Mouse (Mus musculus): ENCODE measurements around the gene Sh3d19.

The Sh3d19 gene

GRCm38 (mm10) chr3:85970742-85971598 lies at the start of gene Sh3d19:
TSS of gene Sh3d19 (plus strand) at chr3:85971109.
- DNase-seq (ENCODE audit: extremely low spot score, low spot score) = peak; percentile 82

DNA sequence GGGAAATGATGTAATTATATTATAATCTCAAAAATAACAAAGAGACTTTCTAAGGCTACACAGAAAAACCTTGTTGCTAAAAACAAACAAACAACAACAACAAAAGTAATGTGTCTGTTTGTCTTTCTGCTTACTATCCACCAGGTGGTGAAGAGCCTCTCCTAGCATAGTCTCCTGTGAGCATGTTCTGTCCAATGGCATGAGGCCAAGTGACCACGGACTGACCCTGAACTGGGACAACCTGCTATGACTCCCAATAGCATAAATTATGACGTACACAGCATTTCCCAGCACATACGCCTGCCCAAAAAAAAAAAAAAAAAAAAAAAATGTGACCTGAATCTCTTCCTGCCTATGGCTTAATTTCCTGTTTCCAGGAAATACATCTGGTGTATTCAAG lies 48.6 kb upstream of the Sh3d19 start:
- DNase-seq (ENCODE audit: extremely low spot score, low spot score) = no peak

DNA sequence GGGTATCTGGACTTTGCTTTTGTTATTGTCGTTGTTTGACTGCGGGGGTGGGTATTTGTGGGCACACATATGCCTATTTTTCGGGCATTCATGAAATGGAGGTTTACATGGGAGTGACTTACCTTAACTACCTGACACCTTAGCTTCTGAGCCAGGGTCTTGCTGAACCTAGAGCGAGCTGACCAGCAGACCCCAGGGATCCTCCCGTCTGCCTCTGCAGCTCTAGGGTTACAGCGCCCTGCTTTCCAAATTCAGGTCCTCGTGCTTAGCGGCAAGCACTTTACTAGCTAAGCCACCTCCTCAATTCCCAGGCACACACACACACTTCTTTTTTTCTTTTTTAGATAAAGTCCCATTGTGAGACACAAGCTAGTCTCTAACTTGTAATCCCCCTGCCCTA lies 47.6 kb upstream of the Sh3d19 start:
- no peak for DNase-seq (ENCODE audit: extremely low spot score, low spot score)

GRCm38 (mm10) chr3:85923954-85924945 lies 46.7 kb upstream of the Sh3d19 start:
- DNase-seq (ENCODE audit: extremely low spot score, low spot score) = peak; percentile 80

DNA sequence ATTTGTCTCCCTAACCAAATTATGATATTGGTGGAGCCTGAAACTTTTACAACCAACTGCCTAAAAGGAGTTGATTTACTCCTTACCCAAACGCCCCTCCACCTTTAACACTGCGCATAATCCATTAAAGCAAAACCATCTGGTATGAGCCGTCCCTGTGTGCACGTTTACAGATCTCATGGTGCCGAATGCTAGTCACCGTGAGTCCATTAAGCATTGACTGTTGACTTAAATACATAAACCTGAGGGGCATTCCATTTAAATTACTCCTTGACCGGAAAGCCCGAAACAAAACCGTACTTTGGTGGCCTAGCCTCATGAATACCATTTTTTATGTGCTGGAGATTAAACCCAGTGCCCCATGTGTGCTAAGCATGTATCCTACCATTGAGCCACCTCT lies 43.6 kb upstream of the Sh3d19 start:
- no peak for DNase-seq (ENCODE audit: extremely low spot score, low spot score)

DNA sequence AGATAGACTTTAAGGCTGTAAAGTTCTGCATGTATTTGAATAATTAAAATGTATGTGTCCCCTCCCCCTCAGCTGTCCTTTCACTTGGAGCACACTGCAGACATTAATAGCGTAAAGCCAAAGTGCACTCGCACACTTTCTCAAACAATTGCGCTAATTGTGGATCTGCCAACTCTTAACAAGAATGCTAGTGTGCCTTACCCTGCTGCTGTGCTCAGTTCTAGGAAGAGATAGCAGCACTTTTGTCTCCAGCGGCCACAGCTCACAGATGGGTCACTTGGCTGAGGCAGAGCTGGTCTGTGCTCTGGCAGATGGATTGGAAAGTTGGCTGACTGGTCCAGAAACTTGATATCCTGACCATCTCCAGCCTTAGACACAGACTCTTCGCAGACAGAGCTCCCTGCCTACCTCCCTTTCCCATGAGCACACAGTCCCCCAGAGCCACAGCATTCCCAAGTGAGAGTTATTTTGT lies 42.7 kb upstream of the Sh3d19 start:
- DNase-seq (ENCODE audit: extremely low spot score, low spot score) = no peak

- no peak for DNase-seq (ENCODE audit: extremely low spot score, low spot score)
Measured at GRCm38 (mm10) chr3:85929711-85930110, 41.2 kb upstream of the Sh3d19 start.

- DNase-seq (ENCODE audit: extremely low spot score, low spot score) = no peak
Measured at GRCm38 (mm10) chr3:85930671-85931255, 40.1 kb upstream of the Sh3d19 start.

DNA sequence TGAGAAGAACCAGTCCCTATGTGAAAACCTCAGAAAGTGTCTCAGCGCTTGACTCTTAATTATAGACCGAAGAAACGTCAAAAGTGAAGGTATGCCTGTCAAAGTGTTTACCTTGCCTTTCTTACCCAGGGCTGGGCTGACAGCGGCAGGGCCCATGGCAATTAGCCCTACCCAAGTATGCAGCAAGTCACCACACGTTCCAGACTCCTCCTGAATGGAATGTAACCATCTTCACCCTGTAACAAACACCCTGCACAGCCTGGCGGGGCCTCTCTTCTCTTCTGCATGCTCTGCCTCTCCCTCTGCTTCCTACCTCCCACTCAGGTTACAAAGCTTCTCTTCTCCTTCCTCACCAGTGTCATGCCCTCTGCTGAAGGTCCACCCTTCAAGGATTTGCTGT lies 39.0 kb upstream of the Sh3d19 start:
- no peak for DNase-seq (ENCODE audit: extremely low spot score, low spot score)

GRCm38 (mm10) chr3:85933586-85933985 lies 37.3 kb upstream of the Sh3d19 start:
- no peak for DNase-seq (ENCODE audit: extremely low spot score, low spot score)

DNA sequence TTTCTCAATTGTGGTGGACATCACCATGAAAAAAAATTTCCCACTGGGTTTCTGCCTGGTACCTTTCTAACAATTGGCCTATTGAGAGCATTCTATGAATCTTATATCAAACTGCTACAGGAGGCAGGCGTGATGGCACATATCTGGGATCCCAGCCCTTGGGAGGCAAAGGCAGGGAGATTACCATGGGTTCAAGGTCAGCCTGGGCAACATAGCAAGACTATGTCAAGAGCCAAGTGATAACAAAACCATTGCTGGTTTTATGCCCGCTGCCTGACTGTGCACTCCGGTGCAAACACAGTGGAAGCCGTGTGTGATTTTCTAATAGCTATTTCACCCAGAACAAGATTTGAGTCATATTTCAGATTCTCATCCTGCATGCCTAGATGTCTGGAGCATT lies 20.0 kb upstream of the Sh3d19 start:
- DNase-seq (ENCODE audit: extremely low spot score, low spot score) = no peak

DNA sequence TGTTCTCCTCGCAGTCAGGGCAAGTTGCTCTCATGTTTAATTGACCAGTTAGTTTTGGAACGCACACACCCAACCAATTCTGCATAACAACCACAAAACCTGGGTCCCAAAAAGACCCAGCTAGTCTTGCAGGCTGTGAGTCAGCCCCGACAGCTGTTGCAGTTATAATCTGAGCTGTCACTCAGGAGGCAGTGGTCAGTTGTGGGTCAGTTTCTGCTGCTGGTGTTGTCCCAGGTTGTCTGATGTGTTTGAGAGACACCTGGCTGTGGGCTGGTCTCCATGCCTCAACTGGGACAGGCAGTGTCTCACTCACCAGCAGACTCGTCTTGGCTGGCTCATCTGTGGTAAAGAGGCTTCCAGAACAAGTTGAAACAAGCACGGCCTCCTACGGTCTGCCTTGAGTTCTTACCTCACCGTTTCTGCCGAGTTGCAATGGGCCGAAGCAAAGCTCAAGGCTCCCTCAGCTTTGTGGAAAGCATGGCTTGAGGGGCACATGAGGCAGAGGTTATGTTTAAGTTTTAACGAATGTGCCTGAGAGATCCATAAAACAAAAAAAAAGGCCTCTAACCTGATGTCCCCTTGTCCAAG lies 18.1 kb upstream of the Sh3d19 start:
- no peak for DNase-seq (ENCODE audit: extremely low spot score, low spot score)

DNA sequence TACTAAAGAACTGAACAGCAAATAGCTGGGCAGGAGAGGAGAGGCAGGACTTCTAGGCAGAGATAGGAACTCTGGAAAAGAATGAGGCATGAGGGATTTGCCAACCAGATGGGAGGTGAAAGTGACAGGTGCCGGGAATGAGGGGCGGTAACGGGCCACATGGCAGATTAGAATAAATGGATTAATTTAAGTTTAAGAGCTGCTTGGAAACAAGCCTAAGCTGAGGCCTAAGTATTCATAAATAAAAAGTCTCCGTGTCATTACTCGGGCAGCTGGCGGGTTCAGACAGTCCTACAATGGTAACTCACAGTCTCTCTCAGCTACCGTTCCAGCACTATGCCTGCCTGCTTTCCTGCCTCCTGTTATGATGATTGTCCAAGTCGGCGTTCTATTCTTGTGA lies 15.6 kb upstream of the Sh3d19 start:
- DNase-seq (ENCODE audit: extremely low spot score, low spot score) = no peak

DNA sequence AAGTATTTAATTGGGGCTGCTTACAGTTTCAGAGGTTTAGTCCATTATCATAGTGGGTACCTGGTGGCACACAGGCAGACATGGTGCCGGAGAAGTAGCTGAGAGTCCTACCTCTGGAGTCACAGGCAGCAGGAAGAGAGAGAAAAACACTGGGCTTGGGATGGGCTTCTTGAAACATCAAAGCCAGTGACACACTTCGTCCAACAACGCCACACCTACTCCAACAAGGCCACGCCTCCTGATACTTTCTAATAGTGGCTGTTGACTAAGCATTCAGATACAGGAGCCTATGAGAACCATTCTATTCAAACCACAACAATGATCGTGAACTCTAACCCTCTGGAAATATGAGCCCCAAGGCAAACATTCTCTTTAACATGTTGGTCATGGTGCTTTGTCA lies 15.2 kb upstream of the Sh3d19 start:
- DNase-seq (ENCODE audit: extremely low spot score, low spot score) = no peak

- no peak for DNase-seq (ENCODE audit: extremely low spot score, low spot score)
Measured at GRCm38 (mm10) chr3:85959669-85960068, 11.2 kb upstream of the Sh3d19 start.

DNA sequence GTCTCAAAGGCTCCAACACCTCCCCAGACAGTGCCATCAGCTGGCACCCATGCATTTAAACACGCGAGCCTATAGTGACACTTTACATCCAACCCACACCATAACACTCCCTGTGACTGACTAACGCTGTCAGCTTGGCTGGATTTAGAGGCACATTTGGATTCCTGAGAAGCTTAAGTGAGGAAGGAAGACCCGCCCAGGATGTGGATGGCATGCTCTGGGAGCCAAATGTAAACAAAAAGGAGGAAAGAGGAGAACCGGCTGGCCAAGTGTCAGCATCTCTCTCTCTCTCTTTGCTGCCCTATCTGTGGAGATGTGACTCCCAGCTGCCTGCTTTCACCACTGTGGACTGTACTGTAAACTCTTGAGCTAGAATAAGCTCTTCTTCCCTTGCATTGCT lies 9.8 kb upstream of the Sh3d19 start:
- no peak for DNase-seq (ENCODE audit: extremely low spot score, low spot score)

GRCm38 (mm10) chr3:85965479-85965878 lies 5.4 kb upstream of the Sh3d19 start:
- no peak for DNase-seq (ENCODE audit: extremely low spot score, low spot score)

DNA sequence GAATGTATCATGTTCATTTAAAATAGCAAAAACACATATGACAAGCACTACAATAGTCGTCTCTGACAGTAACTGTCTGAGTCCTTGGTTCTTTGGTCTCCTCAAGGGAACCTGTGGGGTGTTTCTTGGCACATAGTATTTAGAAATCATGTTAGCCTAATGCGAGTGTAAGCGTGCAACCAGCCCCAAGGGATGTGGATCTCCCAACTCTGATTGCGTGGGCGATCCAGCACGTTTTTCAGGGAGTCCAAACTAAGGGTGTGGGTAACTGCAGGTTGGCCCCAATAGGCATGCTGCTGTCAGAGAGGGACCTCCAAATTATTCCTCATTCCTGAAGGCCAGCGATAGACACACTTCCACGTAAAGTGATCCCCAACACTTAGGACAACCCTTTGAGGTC lies 1.9 kb upstream of the Sh3d19 start:
- DNase-seq (ENCODE audit: extremely low spot score, low spot score) = no peak

GRCm38 (mm10) chr3:85971599-85971975 lies 678 bp downstream of the Sh3d19 start:
- peak; percentile 61 for DNase-seq (ENCODE audit: extremely low spot score, low spot score)

- DNase-seq (ENCODE audit: extremely low spot score, low spot score) = no peak
Measured at GRCm38 (mm10) chr3:85973376-85974140, 2.6 kb downstream of the Sh3d19 start.

- no peak for DNase-seq (ENCODE audit: extremely low spot score, low spot score)
Measured at GRCm38 (mm10) chr3:85974451-85974850, 3.5 kb downstream of the Sh3d19 start.

Measured in neural tube, embryonic 10.5 days (tissue).